Mouse (Mus musculus): ENCODE data around the gene Gm20605.

DNA sequence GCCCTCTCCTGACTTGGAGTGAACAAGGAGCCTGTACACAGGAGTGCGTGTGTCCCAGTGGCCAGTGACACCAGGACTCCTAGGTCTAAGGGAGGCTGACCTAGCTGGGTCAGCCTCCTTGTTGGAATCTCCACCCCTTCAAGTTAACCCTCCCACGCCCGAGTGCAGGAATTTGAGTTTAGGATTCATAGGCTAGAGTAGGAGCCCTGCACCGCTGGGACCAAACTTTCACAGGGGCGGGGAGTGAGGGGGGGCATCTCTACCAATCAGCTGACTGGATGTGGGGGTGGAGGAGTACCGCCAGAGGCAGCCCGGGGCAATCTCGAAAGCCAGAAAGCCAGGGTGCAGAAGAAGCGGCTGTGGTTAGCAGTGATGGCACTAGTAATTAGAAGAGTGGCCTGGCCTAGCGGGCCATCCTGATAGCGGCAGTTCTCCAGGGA lies 16.7 kb downstream of the Gm20605 start, which contains the start of gene Irs3:
- TF ChIP-seq CTCF (IDR thresholded peaks at IDR 0.05; ENCODE audit: insufficient read depth, low read length) (no peak), POLR2A (IDR thresholded peaks at IDR 0.05; ENCODE audit: borderline replicate concordance, extremely low read depth, low read depth, low read length) (peak; percentile 50; the same call in 1 of the 2 replicates)

All from lung, adult 2 months (tissue).